Mouse (Mus musculus) cortical plate, adult 2 months (tissue): Measurements from ENCODE around the gene Fam71e1.

Experiments used
- CTCF ChIP-seq: fragments of 200-500 bp; IDR thresholded peaks from 2 replicates; pipeline ENCODE4 v1.5.1; 2011; ENCODE audit warnings: mild to moderate bottlenecking, control low read depth, low read length; ENCODE audit not compliant: insufficient read depth; ENCODE audit errors: extremely low read depth
- POLR2A ChIP-seq: fragments of 200-500 bp; IDR thresholded peaks from 2 replicates; pipeline ENCODE4 v1.6.1; 2011; ENCODE audit warnings: mild to moderate bottlenecking, low read length, control low read depth; ENCODE audit not compliant: insufficient read depth; ENCODE audit errors: extremely low read depth

DNA sequence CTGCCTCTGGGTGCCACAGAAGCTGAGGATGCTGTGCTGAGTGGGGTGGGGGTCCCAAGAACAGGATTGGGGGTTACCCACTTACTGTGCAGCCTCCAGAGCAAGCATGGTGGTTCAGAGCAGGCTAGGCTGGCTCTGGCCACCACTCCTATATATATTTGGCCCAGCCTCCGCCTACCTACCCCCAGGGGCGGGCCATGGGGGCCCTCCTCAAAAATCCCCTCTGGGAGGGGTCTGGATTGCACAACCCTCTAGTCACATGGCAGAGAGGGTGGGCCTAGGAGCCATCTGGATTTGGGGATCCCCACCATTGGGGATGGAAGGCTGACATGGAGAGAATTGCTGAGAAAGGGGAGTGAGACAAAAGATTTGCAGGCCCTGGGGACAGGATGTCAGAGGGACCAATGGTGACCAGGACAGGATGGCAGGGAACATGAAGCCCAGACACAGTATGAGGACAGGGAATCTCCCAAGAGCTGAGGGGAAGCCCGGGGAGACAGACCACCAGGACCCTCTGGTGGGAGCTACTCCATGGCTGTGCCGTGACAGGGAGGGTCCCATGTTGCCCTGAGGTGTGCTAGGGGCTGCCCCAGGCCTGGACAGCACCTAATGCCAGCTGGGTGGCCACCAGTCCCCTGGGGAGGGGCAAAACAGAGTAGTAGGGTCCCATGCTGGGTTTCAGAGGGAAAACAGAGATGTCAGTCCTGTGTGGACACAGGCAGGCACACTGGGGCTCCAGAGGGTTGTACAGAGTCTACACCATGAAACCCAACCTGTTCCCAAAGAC lies 35.8 kb downstream of the Fam71e1 start, which contains the start of gene Spib:
- TF ChIP-seq CTCF (no peak), POLR2A (no peak)
